Mouse (Mus musculus) neural tube, embryonic 14.5 days (tissue): ENCODE measurements around the gene Agxt2. TPM values are rescaled to one million over a fixed set of nuclear protein-coding genes. Genes with fewer than 3 reads are reported as not detected.

ENCODE experiments used
- ATAC-seq: fragments of 200-750 bp; cut with Nextera tagmentation; 2 replicates; pipeline ENCODE4 v1.8.0; 2017; ENCODE audit warnings: low read depth, mild to moderate bottlenecking, moderate TSS enrichment, moderate library complexity
- H3K27ac ChIP-seq: fragments of 300-500 bp; sonication (generic); 2 replicates; pipeline ENCODE4 v1.5.1; 2014; ENCODE audit warnings: low read depth, mild to moderate bottlenecking, control low read depth, low read length, moderate library complexity, mixed read lengths
- H3K27me3 ChIP-seq: fragments of 300-500 bp; sonication (generic); 2 replicates; pipeline ENCODE4 v1.6.1; 2014; ENCODE audit warnings: low read length; ENCODE audit not compliant: control insufficient read depth, insufficient read depth
- H3K36me3 ChIP-seq: fragments of 300-500 bp; sonication (generic); 2 replicates; pipeline ENCODE4 v1.6.1; 2014; ENCODE audit warnings: low read length, mixed read lengths; ENCODE audit not compliant: control insufficient read depth, insufficient read depth
- H3K4me1 ChIP-seq: fragments of 300-500 bp; sonication (generic); 2 replicates; pipeline ENCODE4 v1.6.1; 2014; ENCODE audit warnings: low read length; ENCODE audit not compliant: control insufficient read depth, insufficient read depth
- H3K4me2 ChIP-seq: fragments of 300-500 bp; sonication (generic); 2 replicates; pipeline ENCODE4 v1.6.1; 2014; ENCODE audit warnings: mild to moderate bottlenecking, low read depth, low read length, control low read depth
- H3K4me3 ChIP-seq: fragments of 300-500 bp; sonication (generic); 2 replicates; pipeline ENCODE4 v1.5.1; 2014; ENCODE audit warnings: low read depth, low read length, control low read depth, mixed read lengths
- H3K9ac ChIP-seq: fragments of 300-500 bp; sonication (generic); replicated peaks from 2 replicates; pipeline ENCODE4 v1.6.1; 2014; ENCODE audit warnings: low read depth, mild to moderate bottlenecking, control low read depth, low read length, mixed read lengths
- H3K9me3 ChIP-seq: fragments of 300-500 bp; sonication (generic); 2 replicates; pipeline ENCODE4 v1.6.1; 2016; ENCODE audit warnings: low read length; ENCODE audit not compliant: control insufficient read depth
- WGBS: fragments of 180-500 bp; shearing (Covaris S2); extraction: QIAGEN DNeasy Blood & Tissue Kit; methylation state at CpG from one replicate; pipeline ENCODE4 v1.1.7; 2014; 5-methylcytosine and 5-hydroxymethylcytosine counted together
- polyA plus RNA-seq: library from polyadenylated mRNA; unstranded; fragments of >200 nt; fragmentation: Nextera tagmentation; extraction: Ambion mirVana; gene quantifications from 2 replicates; pipeline ENCODE4 v1.2.1, GENCODE M21; 2014

The Agxt2 gene
- polyA plus RNA-seq, 1 experiment from 2014 or later, result not detected

DNA sequence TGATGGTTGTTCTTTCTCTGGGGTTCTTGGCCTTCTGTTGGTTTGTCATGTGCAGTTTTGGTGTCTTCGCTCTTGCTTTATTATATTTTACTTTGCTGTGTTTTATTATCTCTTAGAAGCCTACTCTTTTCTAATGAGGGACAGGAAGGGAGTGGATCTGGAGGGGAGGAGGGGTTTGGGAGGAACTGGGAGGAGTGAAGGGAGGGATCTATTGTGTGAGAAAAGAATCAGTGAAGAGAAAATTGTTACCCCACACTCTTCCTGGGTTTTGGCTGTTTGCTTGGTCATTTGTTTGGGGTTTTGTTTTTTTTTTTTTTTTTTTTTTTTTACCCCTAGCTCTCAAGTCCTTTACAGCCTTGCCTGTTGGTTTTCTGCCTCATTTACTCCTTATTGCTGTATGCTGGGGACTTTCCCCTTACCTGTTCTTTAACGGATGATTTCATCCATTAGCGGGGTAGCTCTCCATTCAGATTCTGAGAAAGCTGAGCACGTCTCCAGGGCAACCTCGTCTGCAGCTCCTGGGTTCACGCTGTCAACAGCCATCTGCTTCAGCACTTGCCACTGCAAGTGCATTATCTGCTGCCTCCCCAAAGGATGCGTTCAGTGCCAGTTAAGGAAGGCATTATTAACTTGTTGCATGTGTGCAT, 62.9 kb downstream of the Agxt2 start:
- Histone ChIP-seq H3K9me3 (no peaks in the 10 kb centered on the region), H3K4me2 (no peak overlapping the region), H3K4me3 (no peak overlapping the region), H3K36me3 (no peaks in the 10 kb centered on the region), H3K27me3 (no peaks in the 10 kb centered on the region), H3K4me1 (peaks cover 4% of the 10 kb centered on the region; the same call in 1 of the 2 replicates), H3K9ac (no peak overlapping the region), H3K27ac (no peak overlapping the region)
- ATAC-seq, result peak; percentile 90
- WGBS, result 12% methylated on average over 7 of the region's 7 CpGs

DNA sequence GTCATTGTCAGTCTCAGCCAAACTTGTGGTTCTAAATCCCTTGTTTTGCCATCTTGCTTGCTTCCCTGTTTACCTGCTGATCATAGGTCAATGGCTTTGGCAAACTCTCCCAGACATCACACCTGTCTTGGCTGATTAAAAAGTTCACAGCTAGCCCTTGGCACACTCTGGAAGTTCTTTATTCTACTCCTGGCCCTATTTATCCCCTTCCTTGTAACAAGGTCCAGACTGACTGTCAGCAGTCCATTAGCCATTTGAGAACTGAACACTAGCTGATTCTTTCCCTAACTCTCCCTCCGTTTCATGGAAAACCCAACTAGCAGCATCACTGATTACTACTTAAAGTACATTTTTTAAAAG, 63.4 kb downstream of the Agxt2 start:
- no peaks in the 10 kb centered on the region for H3K36me3 ChIP-seq
- peaks cover 4% of the 10 kb centered on the region; the same call in 1 of the 2 replicates for H3K4me1 ChIP-seq
- no peak; the same call in 1 of the 2 replicates for ATAC-seq

DNA sequence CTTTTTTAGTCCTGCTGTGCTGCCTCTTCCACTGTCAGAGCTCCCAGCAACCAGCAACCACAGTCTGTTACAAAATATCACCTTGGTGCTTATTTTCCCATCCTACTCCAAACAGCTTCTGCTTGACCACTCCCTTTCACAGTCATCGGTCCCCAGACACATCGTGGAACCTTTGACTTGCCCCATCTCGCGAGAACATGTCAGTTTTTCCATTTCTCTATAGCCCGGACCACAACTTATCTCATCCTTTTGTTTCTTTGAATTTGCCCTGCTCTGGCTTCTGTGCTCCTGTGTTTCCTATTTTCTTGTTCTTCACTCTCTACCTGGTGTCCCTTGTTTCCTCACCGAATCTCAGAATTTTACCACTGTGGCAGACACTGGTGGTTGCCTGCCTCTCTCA, 67.8 kb downstream of the Agxt2 start:
- WGBS, result 95% methylated on average over 6 of the region's 6 CpGs
- Histone ChIP-seq H3K9ac (no peak overlapping the region), H3K4me2 (no peak overlapping the region), H3K27ac (no peak overlapping the region), H3K4me1 (peaks cover 4% of the 10 kb centered on the region; the same call in 1 of the 2 replicates), H3K4me3 (no peak overlapping the region), H3K9me3 (no peaks in the 10 kb centered on the region), H3K36me3 (no peaks in the 10 kb centered on the region), H3K27me3 (no peaks in the 10 kb centered on the region)
- no peak for ATAC-seq

More for the DNA sequence above, 63.4 kb downstream of the Agxt2 start:
- H3K27ac ChIP-seq, result no peak overlapping the region
- no peaks in the 10 kb centered on the region for H3K27me3 ChIP-seq
- no peaks in the 10 kb centered on the region for H3K9me3 ChIP-seq
- 30% methylated on average over 1 of the region's 1 CpGs for WGBS
- no peak overlapping the region for H3K4me2 ChIP-seq
- H3K4me3 ChIP-seq, result no peak overlapping the region
- H3K9ac ChIP-seq, result no peak overlapping the region

DNA sequence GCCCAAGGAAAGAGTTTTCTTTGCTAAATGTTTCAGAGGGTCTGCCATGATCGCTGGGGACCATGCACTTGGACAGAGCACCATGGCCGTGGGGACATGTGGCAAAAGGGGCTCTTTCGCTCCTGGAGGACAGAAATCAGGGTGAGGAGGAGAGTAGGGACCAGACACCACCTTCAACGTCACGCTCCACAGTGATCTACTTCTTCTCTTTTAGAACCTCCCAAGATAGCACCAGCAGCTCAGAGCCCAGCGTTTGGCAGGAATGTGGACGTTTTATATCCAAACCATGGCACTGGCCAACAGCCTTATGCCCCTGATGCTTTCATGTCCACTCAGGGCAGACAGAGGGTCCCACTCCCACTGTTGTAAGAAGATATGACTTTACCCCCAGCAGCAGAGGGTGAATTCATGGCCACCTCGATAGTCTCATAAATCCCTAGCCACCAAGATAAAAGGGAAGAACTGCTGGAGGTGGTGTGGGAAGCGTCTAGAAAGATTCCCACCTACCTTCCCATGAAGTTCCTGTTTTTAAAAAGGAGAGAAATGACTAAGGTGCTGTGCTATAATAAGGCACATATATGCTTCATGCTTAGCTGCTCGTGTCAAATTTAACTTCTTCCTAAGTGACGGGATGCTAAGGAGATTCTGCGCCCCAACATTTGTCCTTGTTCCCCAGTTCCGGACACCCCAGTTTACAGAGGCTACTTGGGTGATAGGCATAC, 68.4 kb downstream of the Agxt2 start:
- Histone ChIP-seq H3K36me3 (no peaks in the 10 kb centered on the region), H3K4me3 (no peak overlapping the region), H3K9ac (no peak overlapping the region), H3K9me3 (no peaks in the 10 kb centered on the region), H3K27me3 (no peaks in the 10 kb centered on the region), H3K4me2 (no peak overlapping the region), H3K4me1 (peaks cover 2% of the 10 kb centered on the region; the same call in 1 of the 2 replicates), H3K27ac (no peak overlapping the region)
- WGBS, result 96% methylated on average over 13 of the region's 13 CpGs
- no peak for ATAC-seq

DNA sequence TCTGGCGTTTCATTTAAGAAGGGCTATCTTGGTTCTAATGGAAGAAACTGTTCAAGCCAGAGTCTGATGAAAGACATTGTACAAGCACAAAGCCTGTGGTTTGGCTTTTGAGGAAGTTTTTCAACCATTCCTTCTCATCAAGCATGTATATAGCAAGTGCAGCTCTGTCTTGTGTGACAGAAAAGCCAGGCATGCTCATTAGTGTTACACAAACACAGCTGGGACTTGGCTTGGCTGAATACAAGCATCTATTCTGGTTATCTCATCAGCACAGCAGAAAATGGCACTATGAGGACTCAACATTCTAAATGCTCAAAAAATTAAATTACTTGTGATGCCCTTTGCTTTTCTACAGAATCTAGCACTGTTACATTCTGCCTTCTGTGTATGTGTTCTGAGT, 78.6 kb downstream of the Agxt2 start:
- H3K9me3 ChIP-seq, result no peaks in the 10 kb centered on the region
- no peak overlapping the region for H3K9ac ChIP-seq
- H3K4me3 ChIP-seq, result no peak overlapping the region
- no peak overlapping the region for H3K27ac ChIP-seq
- 82% methylated on average over 1 of the region's 1 CpGs for WGBS
- H3K4me2 ChIP-seq, result no peak overlapping the region
- no peak for ATAC-seq
- H3K4me1 ChIP-seq, result no peaks in the 10 kb centered on the region
- no peaks in the 10 kb centered on the region for H3K27me3 ChIP-seq
- no peaks in the 10 kb centered on the region for H3K36me3 ChIP-seq

DNA sequence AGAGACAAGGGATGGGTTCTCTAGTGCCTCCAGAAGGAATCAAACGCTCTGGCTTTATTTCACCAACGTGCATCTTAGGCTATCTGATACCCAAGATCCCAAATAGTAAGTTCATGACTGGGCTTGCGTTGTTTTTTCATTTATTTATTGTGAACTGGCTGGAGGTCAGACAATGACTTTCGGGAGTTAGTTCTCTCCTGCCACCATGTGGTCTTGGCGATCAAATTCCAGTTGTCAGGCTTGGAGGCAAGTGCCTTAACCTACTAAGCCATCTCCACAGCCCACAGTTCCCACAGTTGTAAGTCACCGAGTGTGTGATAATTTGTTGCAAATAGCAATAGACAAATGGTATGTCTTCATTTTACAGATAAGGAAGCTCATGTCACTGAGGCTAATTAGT, 81.6 kb downstream of the Agxt2 start:
- H3K9ac ChIP-seq, result no peak overlapping the region
- no peaks in the 10 kb centered on the region for H3K27me3 ChIP-seq
- no peak overlapping the region for H3K4me2 ChIP-seq
- H3K27ac ChIP-seq, result no peak overlapping the region
- WGBS, result 84% methylated on average over 6 of the region's 6 CpGs
- no peak overlapping the region for H3K4me3 ChIP-seq
- no peak for ATAC-seq
- no peaks in the 10 kb centered on the region for H3K9me3 ChIP-seq
- no peaks in the 10 kb centered on the region for H3K36me3 ChIP-seq
- no peaks in the 10 kb centered on the region for H3K4me1 ChIP-seq

DNA sequence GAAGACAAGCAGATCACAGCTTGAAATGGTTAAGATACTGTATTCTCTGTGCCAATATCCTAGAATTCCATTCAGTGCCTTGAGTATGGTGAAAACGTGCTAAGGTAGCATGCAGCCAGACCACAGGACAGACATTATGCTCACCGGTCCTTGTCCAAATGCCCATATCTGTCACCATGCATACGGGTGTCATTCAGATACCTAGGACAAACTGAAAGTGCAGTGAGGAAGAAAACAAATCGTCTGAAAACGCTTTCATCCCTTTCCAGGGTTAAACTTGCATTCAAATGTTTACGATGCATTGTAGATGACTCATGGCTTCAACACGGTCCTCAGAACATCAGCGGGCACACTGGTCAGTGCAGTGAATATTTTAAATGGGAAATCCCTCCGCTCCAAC, 83.2 kb downstream of the Agxt2 start:
- 91% methylated on average over 9 of the region's 9 CpGs for WGBS
- Histone ChIP-seq H3K4me1 (no peaks in the 10 kb centered on the region), H3K36me3 (no peaks in the 10 kb centered on the region), H3K4me3 (no peak overlapping the region), H3K9me3 (no peaks in the 10 kb centered on the region), H3K27ac (no peak overlapping the region), H3K9ac (no peak overlapping the region), H3K4me2 (no peak overlapping the region), H3K27me3 (no peaks in the 10 kb centered on the region)
- ATAC-seq, result no peak

DNA sequence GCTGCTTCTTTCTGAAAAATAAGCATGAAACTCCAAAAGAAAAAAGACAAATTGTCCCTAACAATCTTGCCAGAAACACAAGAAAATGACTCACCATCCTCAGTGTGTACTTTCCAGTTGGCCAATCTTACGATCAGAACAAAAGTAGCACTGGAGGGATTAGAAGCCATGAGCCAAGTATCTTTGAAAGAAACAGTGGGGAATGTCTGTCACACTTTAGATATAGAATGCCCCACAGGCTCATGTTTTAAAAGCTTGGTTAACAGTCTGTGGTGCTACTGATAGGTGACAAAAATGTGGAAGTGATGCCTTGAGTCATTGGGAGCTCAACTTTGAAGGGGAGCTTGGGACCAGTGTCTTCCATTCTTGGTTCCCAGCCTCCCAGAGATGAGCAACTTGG, 83.9 kb downstream of the Agxt2 start:
- H3K4me2 ChIP-seq, result no peak overlapping the region
- ATAC-seq, result no peak
- H3K4me3 ChIP-seq, result no peak overlapping the region
- H3K4me1 ChIP-seq, result no peaks in the 10 kb centered on the region
- H3K27ac ChIP-seq, result no peak overlapping the region
- 95% methylated on average over 1 of the region's 1 CpGs for WGBS
- peaks cover 4% of the 10 kb centered on the region; the same call in 1 of the 2 replicates for H3K36me3 ChIP-seq
- H3K9me3 ChIP-seq, result no peaks in the 10 kb centered on the region
- no peak overlapping the region for H3K9ac ChIP-seq
- H3K27me3 ChIP-seq, result no peaks in the 10 kb centered on the region

DNA sequence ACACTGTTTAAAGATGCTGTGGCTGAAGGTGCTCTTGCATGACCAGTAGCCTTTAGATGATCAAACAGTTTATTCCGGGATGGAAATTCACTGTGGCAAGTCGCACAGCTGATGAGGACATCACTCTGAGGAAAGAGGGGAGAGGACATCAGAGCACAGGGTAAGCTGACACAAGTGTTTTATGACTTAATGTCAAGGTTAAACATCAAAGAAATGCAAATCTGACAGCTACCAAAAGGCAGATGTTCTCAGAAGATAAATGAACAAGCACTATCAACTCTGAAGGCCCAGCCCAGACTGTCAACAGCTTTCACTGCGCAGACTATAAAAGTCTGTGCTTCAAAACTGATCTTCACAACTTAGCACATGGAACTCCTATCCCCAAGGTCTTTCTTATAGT, 88.8 kb downstream of the Agxt2 start:
- no peak for ATAC-seq
- WGBS, result 95% methylated on average over 3 of the region's 3 CpGs
- Histone ChIP-seq H3K27ac (no peak overlapping the region), H3K9me3 (no peaks in the 10 kb centered on the region), H3K9ac (no peak overlapping the region), H3K4me2 (no peak overlapping the region), H3K27me3 (no peaks in the 10 kb centered on the region), H3K36me3 (peaks cover 13% of the 10 kb centered on the region; the same call in 1 of the 2 replicates), H3K4me1 (no peaks in the 10 kb centered on the region), H3K4me3 (no peak overlapping the region)
